7 mouse cellular contexts compared by ENCODE assay signal in genomic region chrY:1244421-1244820, GRCm38 (mm10). TPM values are rescaled to one million over a fixed set of nuclear protein-coding genes. Genes with fewer than 3 reads are reported as not detected.
DNase-seq lines count a peak whose midpoint lies in the region; ATAC-seq and TF ChIP-seq lines count a peak whose summit lies in the region.

No protein-coding gene starts in this region.

- H3K4me1 ChIP-seq in neural tube, embryonic 11.5 days (ENCODE audit: control insufficient read depth, insufficient read depth, low read length) = no peaks in the 10 kb centered on the region
- no peaks in the 10 kb centered on the region for H3K4me1 ChIP-seq in forebrain, embryonic 12.5 days
- no peaks in the 10 kb centered on the region for H3K4me1 ChIP-seq in limb, embryonic 14.5 days (ENCODE audit: control insufficient read depth, insufficient read depth, low read length)
- no peaks in the 10 kb centered on the region for H3K4me1 ChIP-seq in stomach, embryonic 16.5 days (ENCODE audit: control insufficient read depth, insufficient read depth, low read length)

- TF ChIP-seq POLR2A in limb, embryonic 14.5 days (IDR thresholded peaks at IDR 0.05; ENCODE audit: borderline replicate concordance, extremely low read depth, insufficient read depth, insufficient read length) = no peak

- H3K9ac ChIP-seq in neural tube, embryonic 11.5 days (ENCODE audit: low read length) = no peak overlapping the region
- H3K9ac ChIP-seq in forebrain, embryonic 12.5 days = no peak overlapping the region
- H3K9ac ChIP-seq in limb, embryonic 14.5 days (ENCODE audit: low read depth, low read length, severe bottlenecking) = 0 out of 2 replicates have a peak overlapping the region, but pooled peaks have one; percentile 59
- no peak overlapping the region for H3K9ac ChIP-seq in stomach, embryonic 16.5 days (ENCODE audit: low read length)

- H3K27ac ChIP-seq in neural tube, embryonic 11.5 days (ENCODE audit: low read depth, low read length) = no peak overlapping the region
- no peak overlapping the region for H3K27ac ChIP-seq in forebrain, embryonic 12.5 days
- no peak overlapping the region for H3K27ac ChIP-seq in limb, embryonic 14.5 days (replicated peaks; ENCODE audit: low read depth, low read length)
- H3K27ac ChIP-seq in stomach, embryonic 16.5 days (ENCODE audit: low read length) = no peak overlapping the region

- H3K9me3 ChIP-seq in neural tube, embryonic 11.5 days (ENCODE audit: control insufficient read depth, low read length) = no peaks in the 10 kb centered on the region
- no peaks in the 10 kb centered on the region for H3K9me3 ChIP-seq in forebrain, embryonic 12.5 days
- H3K9me3 ChIP-seq in limb, embryonic 14.5 days (ENCODE audit: control insufficient read depth, low read length) = no peaks in the 10 kb centered on the region
- no peaks in the 10 kb centered on the region for H3K9me3 ChIP-seq in stomach, embryonic 16.5 days (replicated peaks; ENCODE audit: control insufficient read depth, low read length)

- WGBS in neural tube, embryonic 11.5 days = 70% methylated on average over 5 of the region's 5 CpGs
- 68% methylated on average over 5 of the region's 5 CpGs for WGBS in forebrain, embryonic 12.5 days
- WGBS in limb, embryonic 14.5 days = 48% methylated on average over 5 of the region's 5 CpGs
- 58% methylated on average over 5 of the region's 5 CpGs for WGBS in stomach, embryonic 16.5 days

- no peaks in the 10 kb centered on the region for H3K27me3 ChIP-seq in neural tube, embryonic 11.5 days (ENCODE audit: control insufficient read depth, insufficient read depth, low read length)
- no peaks in the 10 kb centered on the region for H3K27me3 ChIP-seq in forebrain, embryonic 12.5 days
- H3K27me3 ChIP-seq in limb, embryonic 14.5 days (ENCODE audit: control insufficient read depth, insufficient read depth, low read length) = no peaks in the 10 kb centered on the region
- no peaks in the 10 kb centered on the region for H3K27me3 ChIP-seq in stomach, embryonic 16.5 days (ENCODE audit: control insufficient read depth, insufficient read depth, low read length)

- DNase-seq in neural tube, embryonic 11.5 days (ENCODE audit: low spot score) = no peak
- DNase-seq in neural tube, embryonic 10.5 days (ENCODE audit: extremely low spot score, low spot score) = no peak
- peak; percentile 2 for DNase-seq in limb, embryonic 14.5 days (ENCODE audit: low spot score)
- no peak for DNase-seq in right cerebral cortex, adult 2 months (ENCODE audit: low spot score in 2 of 2)
- no peak for DNase-seq in adrenal gland, postnatal 36 days

- ATAC-seq in neural tube, embryonic 11.5 days (ENCODE audit: insufficient read depth, low FRiP score, low TSS enrichment) = no peak
- no peak for ATAC-seq in forebrain, embryonic 12.5 days (ENCODE audit: low FRiP score)
- no peak for ATAC-seq in limb, embryonic 14.5 days (ENCODE audit: low FRiP score, low read depth)
- no peak for ATAC-seq in stomach, embryonic 16.5 days (ENCODE audit: insufficient read depth, low FRiP score)

- no peaks in the 10 kb centered on the region for H3K36me3 ChIP-seq in neural tube, embryonic 11.5 days (ENCODE audit: control insufficient read depth, insufficient read depth, low read length)
- H3K36me3 ChIP-seq in forebrain, embryonic 12.5 days (replicated peaks) = no peaks in the 10 kb centered on the region
- H3K36me3 ChIP-seq in limb, embryonic 14.5 days (ENCODE audit: control insufficient read depth, insufficient read depth, low read length) = no peaks in the 10 kb centered on the region
- no peaks in the 10 kb centered on the region for H3K36me3 ChIP-seq in stomach, embryonic 16.5 days (ENCODE audit: control insufficient read depth, insufficient read depth, low read length)

- H3K4me2 ChIP-seq in neural tube, embryonic 11.5 days (ENCODE audit: low read depth) = peak overlapping the region; percentile 16; the same call in 1 of the 2 replicates
- H3K4me2 ChIP-seq in forebrain, embryonic 12.5 days = peak overlapping the region; percentile 39
- peak overlapping the region; percentile 34 for H3K4me2 ChIP-seq in limb, embryonic 14.5 days (replicated peaks; ENCODE audit: low read depth, low read length, severe bottlenecking)
- peak overlapping the region; percentile 29; the same call in 1 of the 2 replicates for H3K4me2 ChIP-seq in stomach, embryonic 16.5 days (ENCODE audit: low read depth, low read length)

- peak overlapping the region; percentile 35 for H3K4me3 ChIP-seq in neural tube, embryonic 11.5 days (ENCODE audit: low read depth, low read length)
- H3K4me3 ChIP-seq in forebrain, embryonic 12.5 days (replicated peaks) = peak overlapping the region; percentile 41
- H3K4me3 ChIP-seq in limb, embryonic 14.5 days (replicated peaks; ENCODE audit: low read length) = peak overlapping the region; percentile 41
- H3K4me3 ChIP-seq in stomach, embryonic 16.5 days (replicated peaks; ENCODE audit: low read length) = peak overlapping the region; percentile 48

RNA-seq across cellular contexts. Expression of gene Uty, which starts 1.1 kb away (rescaled TPM):
- polyA plus RNA-seq in neural tube, embryonic 11.5 days (2014; fragmentation: Nextera tagmentation; extraction: Ambion mirVana) = 10.2 and 10.6 TPM in 2 replicates
- 17.4 and 18.2 TPM in 2 replicates for polyA plus RNA-seq in forebrain, embryonic 12.5 days (2016; fragmentation: Nextera tagmentation; extraction: Ambion mirVana)
- polyA plus RNA-seq in limb, embryonic 14.5 days (2012; rRNA removed) = 1.7 and 11.5 TPM in 2 replicates
- polyA plus RNA-seq in limb, embryonic 14.5 days (2014; fragmentation: Nextera tagmentation; extraction: Ambion mirVana) = 18.5 TPM in 1 of 2 replicates, not detected in the other
- 5.1 and 13.0 TPM in 2 replicates for polyA plus RNA-seq in stomach, embryonic 16.5 days (2015; fragmentation: Nextera tagmentation; extraction: Ambion mirVana)
- 10 to 100 TPM in 1 of 2 experiments, not detected in 1; 30.5 TPM for total RNA-seq in adrenal gland, postnatal 36 days (2021)

RNA-seq across cellular contexts. Expression of gene Ddx3y, which starts 42.0 kb away (rescaled TPM):
- polyA plus RNA-seq in neural tube, embryonic 11.5 days (2014; fragmentation: Nextera tagmentation; extraction: Ambion mirVana) = 15.7 and 19.1 TPM in 2 replicates
- polyA plus RNA-seq in forebrain, embryonic 12.5 days (2016; fragmentation: Nextera tagmentation; extraction: Ambion mirVana) = 23.4 and 24.3 TPM in 2 replicates
- polyA plus RNA-seq in limb, embryonic 14.5 days (2012; rRNA removed) = 2.8 and 20.5 TPM in 2 replicates
- polyA plus RNA-seq in limb, embryonic 14.5 days (2014; fragmentation: Nextera tagmentation; extraction: Ambion mirVana) = 38.2 TPM in 1 of 2 replicates, not detected in the other
- polyA plus RNA-seq in stomach, embryonic 16.5 days (2015; fragmentation: Nextera tagmentation; extraction: Ambion mirVana) = 12.3 and 29.5 TPM in 2 replicates
- total RNA-seq in adrenal gland, postnatal 36 days (2021) = 100 to 1,000 TPM in 1 of 2 experiments, not detected in 1; 111 TPM
